Mouse (Mus musculus) large intestine, adult 2 months (tissue): ENCODE measurements around the gene Specc1l. TPM values are rescaled to one million over a fixed set of nuclear protein-coding genes. Genes with fewer than 3 reads are reported as not detected.

Source experiments
- DNase-seq: peaks from one replicate; pipeline ENCODE4 v3.0.0-alpha.2; 2012; ENCODE audit warnings: low read depth, low spot score
- WGBS: fragments of 180-500 bp; shearing (Covaris S2); methylation state at CpG from one replicate; pipeline ENCODE4 v1.1.7; 2018; 5-methylcytosine and 5-hydroxymethylcytosine counted together
- polyA plus RNA-seq: library from polyadenylated mRNA; depleted of rRNA; stranded (reverse); fragments of >200 nt; gene quantifications from 2 replicates; pipeline ENCODE4 v1.2.3, GENCODE M21; 2012

The Specc1l gene
- polyA plus RNA-seq, 1 experiment = 26.2 TPM

DNA sequence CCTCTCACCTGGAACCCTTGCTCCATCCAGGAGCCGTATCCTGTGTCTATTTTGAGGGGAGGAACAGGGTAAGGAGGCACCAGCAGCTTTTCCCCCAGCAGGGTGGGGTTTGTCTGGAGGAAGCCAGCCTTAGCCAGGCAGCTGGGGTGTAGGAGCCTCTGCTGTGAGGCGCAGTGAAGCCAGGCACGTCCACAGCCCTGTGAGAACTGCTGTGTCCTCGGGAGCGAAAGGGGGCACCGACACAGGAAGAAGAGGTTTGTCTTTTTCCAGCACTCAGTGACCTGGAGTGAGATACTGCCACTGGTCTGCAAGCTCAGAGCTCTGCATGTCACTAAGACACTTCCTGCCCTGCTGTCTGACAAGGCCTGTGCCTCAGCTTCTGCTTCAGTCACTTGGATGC lies 92.5 kb downstream of the Specc1l start:
- 32% methylated on average over 6 of the region's 6 CpGs for WGBS
- DNase-seq = no peak

DNA sequence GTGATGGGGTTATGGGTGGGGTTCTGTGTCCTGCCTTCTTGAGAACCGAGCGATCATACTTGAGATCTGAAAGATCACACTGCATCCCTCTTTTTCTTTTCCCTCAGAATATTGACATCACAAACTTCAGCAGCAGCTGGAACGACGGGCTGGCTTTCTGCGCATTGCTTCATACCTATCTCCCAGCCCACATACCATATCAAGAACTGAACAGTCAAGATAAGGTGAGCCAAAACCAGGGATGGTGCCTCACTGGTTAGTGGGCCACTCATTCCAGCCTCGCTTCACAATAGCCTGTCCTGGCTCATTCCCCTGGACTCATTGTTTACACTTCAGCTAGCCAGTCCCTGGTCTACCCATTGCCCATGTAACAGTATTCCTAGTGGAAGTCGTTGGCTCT lies 95.3 kb downstream of the Specc1l start:
- 96% methylated on average over 7 of the region's 7 CpGs for WGBS
- no peak for DNase-seq

DNA sequence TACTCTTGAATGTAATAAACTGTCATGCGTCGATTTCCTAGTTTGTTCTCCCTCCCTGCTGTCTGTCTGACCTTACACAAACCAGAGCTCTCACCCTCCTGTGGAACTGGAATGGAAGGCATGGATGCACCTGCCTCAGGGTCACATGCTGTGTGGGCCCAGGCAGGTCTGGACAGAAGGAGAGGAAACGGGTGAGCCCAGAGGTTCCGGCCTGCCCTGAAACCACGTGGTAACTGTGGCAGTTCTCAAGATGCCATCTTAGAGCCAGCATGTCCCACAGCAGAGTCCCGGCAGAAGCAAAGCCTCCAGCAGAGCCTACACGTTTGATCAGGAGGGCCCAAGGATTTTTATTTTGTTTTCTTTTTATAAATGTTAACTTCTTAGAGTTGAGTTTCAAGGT lies 100.5 kb downstream of the Specc1l start:
- no peak for DNase-seq
- WGBS = 73% methylated on average over 7 of the region's 7 CpGs

DNA sequence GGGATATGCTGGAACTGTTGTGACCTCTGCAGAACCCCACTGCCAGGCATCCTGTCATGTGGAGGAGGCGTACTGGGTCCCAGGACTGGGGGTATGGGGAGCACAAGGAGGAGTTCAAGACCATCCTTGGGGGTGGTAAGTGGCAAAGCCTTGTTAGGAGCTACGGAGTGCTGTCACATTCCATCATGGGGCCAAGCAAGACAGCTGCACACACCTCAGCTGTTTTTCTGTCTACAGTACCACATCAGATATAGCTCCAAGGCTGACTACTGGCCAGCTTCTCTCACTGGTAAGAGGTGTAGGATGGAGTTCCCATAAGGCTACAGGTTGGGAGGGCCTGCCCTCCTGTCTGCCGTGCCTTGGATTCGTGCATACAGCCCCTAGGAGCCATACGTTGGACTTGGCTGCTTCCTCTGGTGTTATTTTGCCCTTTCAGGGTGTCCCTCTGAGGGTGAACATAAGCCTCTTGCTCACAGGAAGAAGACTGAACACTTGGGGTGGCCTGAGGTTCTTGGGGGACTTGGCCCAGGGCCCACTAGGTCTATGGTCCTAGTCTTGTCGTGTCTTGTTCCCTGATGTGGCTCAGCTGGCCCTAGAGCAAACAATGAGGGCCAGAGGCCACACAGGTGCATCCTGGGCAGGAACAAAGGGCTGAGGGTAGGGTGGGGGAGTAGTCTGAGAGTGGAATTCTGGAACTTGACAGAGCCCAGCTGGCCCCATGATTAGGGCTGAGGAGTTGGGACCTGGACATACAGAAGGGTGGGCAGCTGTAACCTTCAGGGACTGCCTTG lies 102.5 kb downstream of the Specc1l start:
- WGBS = 48% methylated on average over 6 of the region's 6 CpGs
- DNase-seq = no peak

DNA sequence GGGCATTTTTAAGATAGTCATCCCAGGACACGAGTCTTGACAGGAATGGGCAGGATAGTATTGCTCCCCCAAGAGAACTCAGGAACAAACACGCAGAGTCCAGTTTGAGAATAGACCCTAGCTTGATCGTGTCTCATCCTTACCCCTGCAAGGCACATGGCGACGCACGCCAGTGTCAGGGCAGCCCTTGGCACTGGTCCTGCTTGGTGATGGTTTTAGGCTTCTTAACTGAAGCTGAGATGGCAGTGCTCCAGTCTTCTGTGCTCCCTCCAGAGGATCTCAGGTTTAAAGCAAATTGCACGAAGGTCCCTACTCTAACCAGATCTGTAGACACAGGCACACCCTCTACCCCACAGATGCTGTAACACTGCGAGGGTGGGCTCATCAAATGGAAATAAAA lies 103.9 kb downstream of the Specc1l start:
- WGBS = 66% methylated on average over 8 of the region's 8 CpGs
- no peak for DNase-seq

DNA sequence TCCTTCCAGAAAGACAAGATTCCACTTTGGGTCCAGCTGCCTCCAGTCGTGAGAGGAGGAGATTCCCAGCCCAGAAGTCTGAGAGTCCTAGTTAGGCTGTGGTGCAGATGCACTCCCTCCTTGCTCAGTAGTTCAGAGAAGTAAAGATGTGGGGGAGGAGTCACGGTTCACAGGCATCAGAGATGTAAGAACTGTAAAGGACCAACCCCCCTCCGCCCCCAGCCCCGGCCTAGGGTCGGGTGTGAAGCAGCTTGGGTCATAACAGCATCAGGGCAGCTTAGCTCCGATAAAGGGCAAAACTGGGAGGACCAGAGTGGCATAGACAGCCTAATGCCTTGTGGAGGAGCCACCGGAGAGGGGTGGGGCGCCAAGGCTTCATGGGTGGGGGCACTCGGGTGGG lies 104.6 kb downstream of the Specc1l start:
- WGBS = 8% methylated on average over 9 of the region's 9 CpGs

DNA sequence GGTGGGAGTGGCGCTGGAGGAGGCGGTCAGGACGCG lies 104.8 kb downstream of the Specc1l start, which contains the start of gene Adora2a:
Gene Adora2a, plus strand, starts transcription at position 6 of the 36 bp plus-strand sequence.
- WGBS = 3% methylated on average over 4 of the region's 4 CpGs
- no peak for DNase-seq

More for the DNA sequence above, 104.6 kb downstream of the Specc1l start:
- no peak for DNase-seq

DNA sequence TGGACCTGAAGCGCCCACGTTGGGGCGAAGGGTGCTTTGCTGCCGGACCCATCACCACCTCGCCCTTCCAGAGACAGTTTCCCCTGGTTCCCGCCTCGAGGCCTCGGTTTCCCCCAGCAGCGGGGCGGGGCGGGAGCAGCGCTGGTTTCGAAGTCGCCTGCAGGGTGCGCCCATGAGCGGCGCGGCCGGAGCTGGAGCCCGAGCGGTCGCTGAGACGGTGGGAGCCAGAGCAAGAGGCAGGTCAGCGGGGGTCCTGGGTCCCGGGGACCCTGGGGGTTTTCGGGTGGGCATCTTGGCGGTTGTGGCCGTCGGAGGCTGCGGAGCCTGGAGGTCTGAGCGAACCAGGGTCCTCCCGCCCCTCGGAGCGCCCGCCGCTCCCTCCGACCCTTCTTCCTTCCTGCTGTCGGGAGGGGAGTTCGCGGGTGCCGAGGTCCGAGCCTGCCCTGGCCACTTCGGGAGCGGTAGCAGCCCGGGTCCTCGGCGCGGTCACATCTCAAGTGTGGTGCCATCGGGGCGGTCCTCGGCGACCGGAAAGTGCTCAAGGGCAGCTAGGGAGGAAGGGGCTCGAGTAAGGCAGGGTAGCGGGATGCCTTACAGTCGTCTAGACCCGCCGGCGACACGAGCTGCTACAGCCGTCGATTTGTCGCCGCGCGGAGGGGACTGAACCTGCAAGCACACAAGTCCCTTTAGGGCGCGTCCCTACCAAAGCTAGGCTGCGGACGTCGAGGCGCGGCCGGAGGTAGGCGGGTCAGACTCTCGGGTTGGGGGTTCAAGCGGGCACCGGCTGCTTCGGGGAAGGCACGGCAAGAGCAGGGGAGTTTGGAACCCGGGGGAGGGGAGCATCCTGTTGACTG lies 105.3 kb downstream of the Specc1l start:
- DNase-seq = no peak
- 1% methylated on average over 81 of the region's 81 CpGs for WGBS

DNA sequence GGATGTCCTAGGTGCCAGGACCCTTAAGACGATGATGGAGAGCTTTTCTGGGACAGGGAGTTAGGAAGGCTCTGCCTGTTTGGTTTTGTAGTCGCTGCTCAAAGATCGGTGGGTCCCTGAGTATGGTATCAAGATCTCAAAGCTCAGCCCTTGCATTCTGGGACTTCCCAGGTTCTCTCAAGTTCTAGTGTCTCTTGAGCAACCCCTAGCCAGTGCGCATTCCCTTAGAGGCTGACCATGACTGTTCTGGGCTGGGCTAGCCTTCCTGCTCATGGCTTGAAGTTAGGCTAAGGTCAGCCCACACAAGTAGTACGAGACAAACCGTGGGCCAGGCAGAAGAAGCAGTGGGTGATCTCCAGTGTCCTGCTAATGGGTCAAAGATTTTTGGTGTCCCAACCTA lies 106.3 kb downstream of the Specc1l start:
- WGBS = 76% methylated on average over 6 of the region's 6 CpGs
- no peak for DNase-seq

DNA sequence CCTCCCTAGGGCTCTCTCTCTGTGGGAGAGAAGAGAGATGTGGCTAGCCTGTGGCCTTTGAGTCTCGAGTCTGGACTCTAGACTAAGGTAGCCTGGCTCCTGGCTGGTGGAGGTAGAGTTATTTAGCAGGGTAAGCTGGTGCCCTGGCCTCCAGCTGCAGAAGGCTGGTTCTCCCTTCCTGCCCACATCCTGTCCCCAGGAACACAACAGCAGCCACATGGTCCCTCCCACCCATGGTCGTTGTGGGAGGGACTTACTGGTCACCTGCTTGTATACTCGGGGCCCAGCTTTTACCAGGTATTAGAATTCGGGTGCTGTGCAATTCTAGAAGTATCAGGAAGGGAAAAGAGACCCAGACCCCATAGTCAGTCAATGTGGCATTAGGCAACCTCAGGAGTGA lies 108.4 kb downstream of the Specc1l start:
- DNase-seq = no peak
- 37% methylated on average over 4 of the region's 4 CpGs for WGBS

DNA sequence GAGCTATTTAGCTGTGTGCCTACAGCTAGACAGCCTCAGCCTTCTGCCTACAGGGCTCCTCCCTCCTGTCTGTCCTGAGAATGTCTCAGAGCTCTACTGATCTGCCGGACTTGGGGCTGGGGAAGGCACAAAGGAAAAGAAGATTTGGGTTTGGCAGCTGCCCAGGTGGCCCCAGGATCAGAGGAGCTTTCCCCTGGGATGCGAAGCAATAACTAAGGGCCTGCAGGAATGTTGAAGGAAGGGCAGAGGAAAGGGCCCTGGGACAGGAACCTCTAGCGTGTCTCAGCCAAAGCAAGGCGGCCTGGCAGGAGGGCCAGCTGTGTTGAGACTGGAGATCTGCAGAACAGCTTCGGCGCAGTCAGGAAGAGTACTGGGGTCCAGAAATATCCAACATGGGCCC lies 111.1 kb downstream of the Specc1l start:
- 71% methylated on average over 6 of the region's 6 CpGs for WGBS
- DNase-seq = no peak

DNA sequence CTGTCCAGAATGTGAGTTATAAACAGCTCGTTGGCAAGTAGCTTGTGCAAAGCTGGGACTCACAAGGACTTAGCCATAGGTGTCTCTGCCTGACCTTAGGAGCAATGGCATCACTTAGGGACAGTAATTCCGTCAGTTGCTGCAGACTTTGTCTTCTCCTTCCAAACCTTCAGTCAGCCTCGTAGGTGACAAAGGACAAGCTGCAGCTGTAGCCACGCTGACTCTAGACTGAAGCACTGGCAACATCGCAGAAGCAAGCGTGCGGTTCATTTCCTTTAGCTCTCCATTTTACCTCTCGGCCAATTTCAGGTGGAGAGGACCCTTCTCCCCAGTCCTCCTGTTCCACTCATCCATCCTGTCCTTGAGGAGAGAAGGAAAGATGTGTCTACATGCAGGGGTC lies 112.1 kb downstream of the Specc1l start:
- WGBS = 81% methylated on average over 8 of the region's 8 CpGs
- no peak for DNase-seq

DNA sequence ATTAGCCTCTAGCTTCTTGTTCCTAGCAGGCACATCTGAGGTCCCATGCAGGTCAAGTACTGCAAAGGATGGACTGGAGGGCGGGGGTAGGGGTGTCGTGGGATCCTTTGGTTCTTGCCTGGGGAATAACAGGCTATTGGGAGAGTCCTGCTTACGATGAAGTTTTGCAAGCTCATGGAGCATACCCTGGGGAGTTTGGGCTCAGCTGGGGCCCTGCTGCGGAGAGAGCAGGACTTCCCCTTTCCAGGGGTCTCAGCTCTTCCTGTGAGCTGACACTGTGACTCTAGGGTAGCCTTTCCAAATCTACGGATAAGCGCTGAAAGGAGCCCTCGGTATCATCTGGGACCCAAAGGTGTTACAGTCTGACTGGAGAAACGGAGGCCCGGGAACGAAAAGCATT lies 112.5 kb downstream of the Specc1l start:
- DNase-seq = no peak
- WGBS = 72% methylated on average over 10 of the region's 10 CpGs

DNA sequence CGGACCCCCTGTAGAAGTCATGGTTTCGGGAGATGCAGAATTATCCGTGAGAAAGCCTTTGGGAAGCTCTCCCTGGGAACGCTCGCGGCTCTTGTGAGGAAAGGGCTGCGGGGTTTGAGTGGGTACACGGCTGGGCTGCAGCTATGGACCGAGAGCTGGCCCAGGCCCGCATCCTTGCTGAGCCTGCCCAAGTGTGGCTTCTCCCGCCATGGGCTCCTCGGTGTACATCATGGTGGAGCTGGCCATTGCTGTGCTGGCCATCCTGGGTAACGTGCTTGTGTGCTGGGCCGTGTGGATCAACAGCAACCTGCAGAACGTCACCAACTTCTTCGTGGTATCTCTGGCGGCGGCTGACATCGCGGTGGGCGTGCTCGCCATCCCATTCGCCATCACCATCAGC lies 113.9 kb downstream of the Specc1l start:
- DNase-seq = no peak
- 94% methylated on average over 23 of the region's 23 CpGs for WGBS

DNA sequence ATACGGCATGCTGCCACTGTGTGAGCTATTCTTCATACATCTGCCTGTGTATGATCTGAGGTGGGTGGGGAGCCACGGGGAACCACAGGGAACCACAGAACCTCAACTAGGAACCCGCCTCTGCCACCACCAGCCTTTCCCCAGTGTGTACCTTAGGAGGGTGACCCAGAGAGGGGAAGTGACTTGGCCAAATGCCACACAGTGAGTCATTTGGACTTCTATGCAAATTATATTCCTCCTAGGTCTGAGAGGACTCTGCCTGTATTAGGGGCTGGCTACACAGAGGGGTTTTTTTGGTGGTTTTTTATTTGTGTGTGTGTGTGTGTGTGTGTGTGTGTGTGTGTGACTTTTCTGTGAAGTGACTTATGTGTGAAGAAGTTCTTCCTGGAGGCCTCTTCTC lies 114.7 kb downstream of the Specc1l start:
- WGBS = 23% methylated on average over 3 of the region's 3 CpGs
- DNase-seq = no peak

DNA sequence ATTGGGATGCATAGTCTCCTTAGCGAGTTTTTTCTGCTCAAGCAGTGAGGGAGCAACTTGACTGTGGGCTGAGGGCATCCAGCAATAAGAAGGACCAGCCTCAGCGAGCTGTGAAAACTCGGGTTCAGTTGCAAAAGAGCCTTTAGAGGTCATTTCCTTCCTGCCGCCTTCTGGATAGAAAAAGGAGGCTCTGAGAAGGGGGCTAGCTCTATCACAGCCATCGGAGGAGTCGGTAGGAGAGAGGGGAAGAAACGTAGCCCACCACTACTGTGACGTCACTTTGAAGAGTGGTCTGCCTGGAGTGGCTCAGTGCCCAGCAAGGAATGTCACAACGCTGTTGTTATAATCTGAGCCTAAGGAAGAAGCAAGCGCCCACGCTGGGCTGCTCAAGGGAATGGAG lies 115.2 kb downstream of the Specc1l start:
- 74% methylated on average over 11 of the region's 11 CpGs for WGBS
- DNase-seq = no peak

DNA sequence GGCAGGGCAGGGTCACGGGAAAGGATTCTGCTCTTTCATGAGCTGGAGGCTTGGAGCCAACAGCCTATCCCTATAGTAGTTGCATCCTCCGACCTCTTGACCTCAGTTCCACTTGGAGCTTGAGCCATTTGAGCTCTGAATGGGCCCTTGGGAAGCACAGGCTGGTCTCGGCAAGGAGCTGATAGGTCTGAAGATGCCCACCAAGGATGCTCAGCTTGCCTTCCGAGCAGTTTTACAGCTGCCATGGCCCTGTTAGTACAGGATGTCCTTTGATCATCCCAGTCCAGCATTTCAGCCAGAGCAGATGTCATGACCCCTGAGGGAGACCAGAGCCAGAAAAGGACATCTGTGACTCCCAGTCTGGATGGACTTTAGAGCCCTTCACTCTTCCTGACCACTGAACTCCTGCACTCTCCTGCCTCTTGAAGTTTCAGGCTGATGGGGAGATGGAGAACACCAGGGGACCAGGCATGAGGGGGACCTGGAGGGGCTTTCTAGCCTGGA lies 116.4 kb downstream of the Specc1l start:
- no peak for DNase-seq
- WGBS = 72% methylated on average over 4 of the region's 4 CpGs

DNA sequence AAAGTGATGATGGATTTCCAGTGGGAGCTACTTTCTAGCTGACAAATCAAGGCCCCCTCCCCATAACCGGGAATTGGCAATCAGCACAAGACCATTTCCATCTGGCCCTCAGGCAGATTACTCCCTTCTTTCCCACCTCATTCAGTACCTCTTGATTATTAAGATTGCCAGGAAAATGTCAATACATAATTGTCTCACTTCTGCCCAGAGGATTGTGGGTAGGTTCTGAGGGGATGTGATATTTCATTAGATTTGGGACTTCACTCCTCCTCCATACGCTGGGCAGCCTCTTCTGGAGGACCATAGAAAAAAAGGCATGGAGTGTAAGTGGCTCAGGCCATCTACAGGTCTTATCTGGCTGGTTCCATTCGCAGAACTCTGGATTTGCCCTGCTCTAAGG lies 120.4 kb downstream of the Specc1l start:
- WGBS = 87% methylated on average over 3 of the region's 3 CpGs
- DNase-seq = no peak

DNA sequence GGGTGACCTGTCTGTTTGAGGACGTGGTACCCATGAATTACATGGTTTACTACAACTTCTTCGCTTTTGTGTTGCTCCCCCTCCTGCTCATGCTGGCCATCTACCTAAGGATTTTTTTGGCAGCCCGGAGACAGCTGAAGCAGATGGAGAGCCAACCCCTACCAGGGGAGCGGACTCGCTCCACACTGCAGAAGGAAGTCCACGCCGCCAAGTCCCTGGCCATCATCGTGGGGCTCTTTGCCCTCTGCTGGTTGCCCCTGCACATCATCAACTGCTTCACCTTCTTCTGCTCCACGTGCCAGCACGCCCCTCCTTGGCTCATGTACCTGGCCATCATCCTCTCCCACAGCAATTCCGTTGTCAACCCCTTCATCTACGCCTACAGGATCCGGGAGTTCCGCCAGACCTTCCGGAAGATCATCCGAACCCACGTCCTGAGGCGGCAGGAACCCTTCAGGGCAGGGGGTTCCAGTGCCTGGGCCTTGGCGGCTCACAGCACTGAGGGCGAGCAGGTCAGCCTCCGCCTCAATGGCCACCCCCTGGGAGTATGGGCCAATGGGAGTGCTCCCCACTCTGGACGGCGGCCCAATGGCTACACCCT lies 121.4 kb downstream of the Specc1l start:
- DNase-seq = no peak
- WGBS = 88% methylated on average over 23 of the region's 23 CpGs

DNA sequence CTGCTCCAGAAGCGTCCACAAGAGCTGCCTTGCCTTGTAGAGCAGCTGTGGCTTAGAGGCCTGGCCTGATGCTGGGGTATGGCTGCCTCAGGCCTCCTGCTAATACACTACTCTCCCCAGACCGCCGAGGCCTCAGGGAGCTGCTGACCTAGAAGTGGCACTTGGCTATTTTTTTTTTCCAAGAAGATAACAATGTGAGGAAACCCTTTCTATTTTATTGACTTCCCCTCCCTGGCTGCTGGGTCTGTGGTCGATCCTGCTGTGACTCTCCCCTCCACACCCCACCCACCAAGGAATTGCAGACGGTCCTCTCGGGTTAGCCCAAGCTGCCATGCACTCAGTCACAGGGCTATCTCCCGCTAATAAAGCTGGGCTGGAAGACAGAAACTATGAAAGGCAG lies 122.3 kb downstream of the Specc1l start:
- no peak for DNase-seq
- 49% methylated on average over 7 of the region's 7 CpGs for WGBS

DNA sequence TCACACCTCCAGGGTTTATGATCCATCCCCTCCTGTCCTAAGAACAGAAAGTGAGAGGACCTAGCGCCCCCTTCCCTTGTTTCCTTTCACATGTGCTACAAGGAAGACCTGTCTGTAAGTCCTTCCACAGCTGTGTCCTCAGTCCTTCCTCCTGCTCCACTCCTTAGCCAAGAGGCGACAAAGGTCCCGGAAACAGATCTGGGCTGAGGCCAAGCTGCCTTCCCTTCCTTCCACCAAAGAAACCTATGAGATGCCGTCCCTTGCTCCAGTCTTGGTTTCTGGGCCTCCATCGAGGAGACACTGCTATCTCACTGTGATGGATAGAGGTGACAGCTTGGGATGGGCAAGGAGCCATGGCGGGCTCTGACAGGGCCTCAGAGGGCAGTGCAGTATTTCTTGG lies 123.2 kb downstream of the Specc1l start:
- 83% methylated on average over 6 of the region's 6 CpGs for WGBS
- DNase-seq = no peak
